Mouse (Mus musculus) small intestine, adult 2 months (tissue): ENCODE data around the gene Etfbkmt. TPM values are rescaled to one million over a fixed set of nuclear protein-coding genes. Genes with fewer than 3 reads are reported as not detected.

Source experiments
- H3K27ac ChIP-seq: fragments of 200-500 bp; 2 replicates; pipeline ENCODE4 v1.5.1; 2012; ENCODE audit warnings: low read depth, low read length, control low read depth, inconsistent platforms; ENCODE audit not compliant: insufficient read depth
- H3K27me3 ChIP-seq: fragments of 200-500 bp; 2 replicates; pipeline ENCODE4 v1.6.1; 2012; ENCODE audit warnings: mild to moderate bottlenecking, moderate library complexity, low read length, inconsistent platforms; ENCODE audit not compliant: control insufficient read depth, insufficient read depth
- H3K36me3 ChIP-seq: fragments of 200-500 bp; 2 replicates; pipeline ENCODE4 v1.6.1; 2012; ENCODE audit warnings: mild to moderate bottlenecking, low read length, control low read depth, inconsistent platforms; ENCODE audit not compliant: control insufficient read depth, insufficient read depth
- H3K4me1 ChIP-seq: fragments of 200-500 bp; 2 replicates; pipeline ENCODE4 v1.6.1; 2012; ENCODE audit warnings: low read length, inconsistent platforms, mixed read lengths; ENCODE audit not compliant: control insufficient read depth, insufficient read depth, insufficient read length
- H3K4me3 ChIP-seq: fragments of 200-500 bp; 2 replicates; pipeline ENCODE4 v1.5.1; 2012; ENCODE audit warnings: low read depth, mild to moderate bottlenecking, control low read depth, inconsistent platforms, low read length, moderate library complexity
- CTCF ChIP-seq: fragments of 200-500 bp; IDR thresholded peaks from 2 replicates; pipeline ENCODE4 v1.5.1; 2012; ENCODE audit warnings: low read depth, mild to moderate bottlenecking, control low read depth, inconsistent platforms, low read length, moderate library complexity, mixed read lengths; ENCODE audit not compliant: insufficient replicate concordance, insufficient read length; ENCODE audit errors: extremely low read depth
- POLR2A ChIP-seq: fragments of 200-500 bp; IDR thresholded peaks from 2 replicates; pipeline ENCODE4 v1.6.1; 2012; ENCODE audit warnings: low read depth, mild to moderate bottlenecking, control low read depth, inconsistent platforms, low read length, moderate library complexity
- WGBS: fragments of 180-500 bp; shearing (Covaris S2); methylation state at CpG from one replicate; pipeline ENCODE4 v1.1.7; 2018; 5-methylcytosine and 5-hydroxymethylcytosine counted together
- polyA plus RNA-seq: library from polyadenylated mRNA; depleted of rRNA; stranded (reverse); fragments of >200 nt; gene quantifications from 2 replicates; pipeline ENCODE4 v1.2.3, GENCODE M21; 2012

The Etfbkmt gene
- polyA plus RNA-seq, 1 experiment, result 3.4 TPM

DNA sequence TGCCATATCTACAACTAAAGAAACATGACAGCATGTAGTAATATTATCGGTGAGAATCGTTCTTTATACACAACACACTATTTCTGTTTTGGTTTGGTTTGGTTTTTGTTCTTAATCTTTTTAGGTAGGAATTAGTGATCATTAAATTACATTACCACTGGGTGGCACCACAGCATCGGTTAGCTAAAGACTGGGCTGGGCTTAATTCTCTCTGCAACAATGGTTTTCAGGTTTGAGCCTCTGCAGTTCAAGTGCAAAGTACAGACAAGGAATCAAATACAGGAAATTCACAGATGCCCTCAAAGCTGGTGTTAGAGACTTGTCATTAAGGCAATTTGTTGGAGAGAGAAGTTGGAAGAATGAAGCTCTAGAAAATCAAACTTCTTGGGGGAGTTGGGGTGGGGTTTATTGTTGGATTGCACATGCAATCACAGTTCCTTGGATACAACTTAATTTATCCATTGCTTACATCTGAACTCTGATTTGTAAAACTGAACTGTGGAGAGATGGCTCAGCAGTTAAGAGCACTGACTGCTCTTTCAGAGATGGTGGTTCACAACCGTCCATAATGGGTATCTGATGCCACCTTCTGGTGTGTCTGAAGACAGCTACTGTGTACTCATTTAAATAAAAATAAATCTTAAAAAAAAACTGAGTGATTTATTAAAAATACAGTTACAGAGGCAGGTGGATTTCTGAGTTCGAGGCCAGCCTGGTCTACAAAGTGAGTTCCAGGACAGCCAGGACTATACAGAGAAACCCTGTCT, 7.2 kb upstream of the Etfbkmt start:
- Histone ChIP-seq H3K4me1 (peaks cover 7% of the 10 kb centered on the region; the same call in 1 of the 2 replicates), H3K27ac (peak overlapping the region; percentile 24; the same call in 1 of the 2 replicates), H3K27me3 (no peaks in the 10 kb centered on the region), H3K36me3 (no peaks in the 10 kb centered on the region), H3K4me3 (no peak overlapping the region)
- WGBS, result 18% methylated on average over 5 of the region's 5 CpGs
- TF ChIP-seq POLR2A, result no peak
- no peak for TF ChIP-seq CTCF

DNA sequence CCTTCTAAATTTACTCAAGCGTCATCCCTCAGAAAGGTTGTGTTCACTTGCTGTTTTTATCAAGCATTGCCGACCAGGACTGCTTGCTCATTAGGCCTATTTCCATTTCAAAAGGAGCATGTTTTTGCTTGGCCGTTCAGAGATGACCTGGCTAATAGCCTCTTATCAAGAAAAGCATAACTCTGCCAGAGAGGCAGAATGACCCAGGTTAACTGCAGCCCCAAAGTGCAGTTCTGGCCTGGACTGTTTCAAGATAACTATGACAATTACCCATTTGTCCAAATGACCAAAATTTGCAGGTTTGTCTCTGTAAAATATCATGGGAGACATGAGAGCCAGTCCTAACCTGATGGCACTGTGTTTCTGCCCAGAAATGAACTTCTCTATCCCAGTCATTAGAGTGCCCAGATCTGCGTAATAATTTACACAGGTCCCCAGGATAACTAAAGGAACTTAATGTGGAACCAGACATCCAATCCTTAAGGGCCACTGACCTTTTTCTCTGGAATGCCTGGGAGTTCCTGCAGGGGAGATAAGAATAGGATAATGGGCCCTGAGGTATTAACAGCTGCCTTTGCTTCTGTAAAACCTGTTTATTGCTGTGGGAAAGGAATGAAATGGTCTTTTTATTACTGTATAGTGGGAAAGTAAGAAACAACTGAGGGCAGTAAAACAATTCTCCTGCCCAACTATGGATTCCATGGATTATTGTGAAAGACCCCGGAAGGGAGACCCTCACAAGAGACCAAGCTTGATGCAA, 5.1 kb upstream of the Etfbkmt start:
- WGBS, result 23% methylated on average over 5 of the region's 5 CpGs
- TF ChIP-seq POLR2A (no peak), CTCF (no peak)
- Histone ChIP-seq H3K27ac (peak overlapping the region; percentile 91), H3K4me3 (no peak overlapping the region), H3K27me3 (no peaks in the 10 kb centered on the region), H3K36me3 (no peaks in the 10 kb centered on the region), H3K4me1 (peaks cover 7% of the 10 kb centered on the region; the same call in 1 of the 2 replicates)

DNA sequence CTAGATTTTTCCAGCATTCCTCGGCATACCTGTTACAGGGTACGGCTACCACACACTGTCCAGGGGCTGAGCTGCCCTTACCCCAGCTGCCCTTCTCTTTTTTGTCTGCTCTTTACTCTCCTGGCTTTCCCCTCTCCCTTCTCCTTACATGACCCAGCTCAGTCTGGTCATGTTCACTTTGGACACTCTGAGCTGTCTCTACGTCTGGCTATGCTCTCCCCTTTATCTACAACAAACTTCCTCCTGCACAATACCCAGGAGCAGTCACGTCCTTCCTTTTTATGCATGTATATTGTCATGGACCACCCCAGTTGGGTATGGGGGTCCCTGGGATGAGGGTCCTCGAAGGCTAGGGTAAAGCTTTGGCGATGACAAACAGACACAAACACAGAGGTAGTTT, 4.0 kb upstream of the Etfbkmt start:
- WGBS, result 61% methylated on average over 6 of the region's 6 CpGs
- no peak overlapping the region for H3K4me3 ChIP-seq
- H3K27ac ChIP-seq, result peak overlapping the region; percentile 42
- no peaks in the 10 kb centered on the region for H3K27me3 ChIP-seq
- TF ChIP-seq CTCF, result no peak
- TF ChIP-seq POLR2A, result no peak
- H3K36me3 ChIP-seq, result no peaks in the 10 kb centered on the region
- H3K4me1 ChIP-seq, result peaks cover 7% of the 10 kb centered on the region; the same call in 1 of the 2 replicates

DNA sequence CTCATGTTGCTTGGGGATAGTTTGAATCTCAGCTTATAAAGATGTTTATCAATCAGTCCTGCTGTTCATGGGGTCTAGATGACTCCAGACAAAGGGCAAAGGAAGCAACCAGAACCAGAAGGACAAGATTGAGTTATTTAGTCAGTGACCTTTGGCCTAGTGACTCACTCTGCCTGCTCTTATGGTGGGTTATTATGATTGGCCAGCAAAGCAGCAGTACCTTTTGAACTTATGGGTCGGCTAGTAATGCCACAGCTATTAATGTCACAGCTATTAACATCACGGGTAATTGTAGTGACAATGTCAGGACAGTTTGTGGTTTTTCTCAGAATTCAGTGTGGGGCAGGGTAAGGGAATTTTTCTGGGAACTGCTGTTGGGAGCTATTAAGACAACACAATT, 1.7 kb upstream of the Etfbkmt start:
- H3K36me3 ChIP-seq, result no peaks in the 10 kb centered on the region
- H3K4me3 ChIP-seq, result no peak overlapping the region
- WGBS, result 20% methylated on average over 2 of the region's 2 CpGs
- TF ChIP-seq CTCF (no peak), POLR2A (no peak)
- H3K4me1 ChIP-seq, result peaks cover 7% of the 10 kb centered on the region; the same call in 1 of the 2 replicates
- no peaks in the 10 kb centered on the region for H3K27me3 ChIP-seq
- H3K27ac ChIP-seq, result peak overlapping the region; percentile 84

DNA sequence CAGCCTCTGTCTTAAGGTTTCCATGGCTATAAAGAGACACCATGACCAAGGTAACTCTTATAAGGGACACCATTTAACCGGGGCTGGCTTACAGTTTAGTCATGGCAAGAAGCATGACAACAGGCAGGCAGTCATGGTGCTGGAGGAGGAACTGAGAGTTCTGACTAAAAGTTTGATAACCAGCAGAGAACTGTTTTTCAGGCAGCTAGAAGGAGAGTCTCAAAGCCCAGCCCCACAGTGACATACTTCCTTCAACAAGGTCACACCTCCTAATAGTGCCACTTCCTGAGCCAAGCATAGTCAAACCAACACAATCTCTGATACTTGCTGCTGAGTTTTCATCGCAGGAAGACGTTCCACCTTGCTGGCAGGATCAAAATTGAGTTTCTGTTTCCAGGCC, 638 bp upstream of the Etfbkmt start:
- Histone ChIP-seq H3K4me3 (no peak overlapping the region), H3K36me3 (peaks cover 1% of the 10 kb centered on the region), H3K27me3 (no peaks in the 10 kb centered on the region), H3K4me1 (peaks cover 7% of the 10 kb centered on the region; the same call in 1 of the 2 replicates), H3K27ac (peak overlapping the region; percentile 80)
- TF ChIP-seq POLR2A (no peak), CTCF (no peak)
- WGBS, result 92% methylated on average over 3 of the region's 3 CpGs

DNA sequence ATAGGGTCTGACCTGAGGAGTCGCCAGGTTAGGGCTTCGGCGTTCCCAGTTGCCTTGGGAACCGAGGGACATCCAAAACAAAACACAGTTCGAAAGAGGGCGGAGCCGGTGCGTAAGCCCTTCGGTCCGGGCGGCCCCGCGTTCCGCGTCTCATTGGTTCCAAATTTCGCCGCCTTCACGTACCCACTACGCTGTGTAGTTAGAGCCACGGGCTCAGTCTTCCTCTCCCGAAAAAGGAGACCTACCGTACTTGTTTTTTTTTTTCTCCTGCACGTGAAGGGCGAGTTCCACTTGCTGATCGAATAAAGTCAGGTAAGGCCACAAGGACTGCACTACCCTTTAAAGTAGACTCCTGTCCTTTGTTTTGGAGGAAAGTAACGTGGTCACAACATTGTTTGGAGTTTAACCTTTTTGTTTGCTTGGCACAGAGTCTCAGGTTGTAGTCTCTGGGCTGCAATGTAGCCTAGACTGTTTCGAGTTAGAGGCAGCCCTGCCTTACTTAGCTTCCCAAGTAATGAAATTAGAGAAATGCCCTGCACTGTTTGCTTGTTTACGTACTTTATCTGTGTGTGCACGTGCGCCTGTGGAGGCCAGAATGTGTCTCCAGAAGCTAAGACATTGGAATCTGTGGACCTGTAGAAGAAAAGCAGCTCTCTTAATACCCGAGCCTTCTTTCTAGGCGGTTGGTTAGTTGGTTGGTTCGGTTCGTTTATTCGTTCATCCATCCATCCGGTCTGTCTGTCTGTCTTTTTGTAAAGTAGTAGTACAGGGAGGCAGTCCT, 1.9 kb downstream of the Etfbkmt start:
- 0 out of 2 replicates have a peak, but pooled peaks cover 2% of the 10 kb centered on the region for H3K4me1 ChIP-seq
- TF ChIP-seq POLR2A (peak; percentile 57; the same call in 1 of the 2 replicates), CTCF (no peak)
- H3K4me3 ChIP-seq, result peak overlapping the region; percentile 59
- H3K27ac ChIP-seq, result peak overlapping the region; percentile 91
- WGBS, result 2% methylated on average over 36 of the region's 36 CpGs
- no peaks in the 10 kb centered on the region for H3K27me3 ChIP-seq
- H3K36me3 ChIP-seq, result peaks cover 11% of the 10 kb centered on the region
